Mouse (Mus musculus): ENCODE data around the gene Tap2.

The Tap2 gene

DNA sequence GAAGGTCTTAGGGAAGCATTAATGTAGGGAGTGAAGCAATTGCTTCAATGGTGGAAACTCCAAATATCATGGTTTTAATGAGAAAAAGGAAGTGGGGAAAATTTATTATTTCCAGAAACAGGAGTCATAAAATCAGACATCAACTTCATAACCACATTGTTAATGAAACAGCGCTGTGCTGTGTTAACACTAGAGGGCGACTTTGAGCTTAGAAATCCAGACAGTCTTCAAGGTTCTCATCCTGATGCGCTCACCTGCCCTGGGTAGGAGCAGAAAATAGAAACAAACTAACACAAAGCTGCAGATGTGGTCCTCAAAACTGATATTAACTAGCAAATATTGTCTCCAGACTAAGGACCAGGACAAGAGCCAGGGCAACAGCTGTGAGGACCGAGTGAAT is 46.6 kb downstream of the Tap2 start:
- DNase-seq (ENCODE audit: low spot score) = no peak

DNA sequence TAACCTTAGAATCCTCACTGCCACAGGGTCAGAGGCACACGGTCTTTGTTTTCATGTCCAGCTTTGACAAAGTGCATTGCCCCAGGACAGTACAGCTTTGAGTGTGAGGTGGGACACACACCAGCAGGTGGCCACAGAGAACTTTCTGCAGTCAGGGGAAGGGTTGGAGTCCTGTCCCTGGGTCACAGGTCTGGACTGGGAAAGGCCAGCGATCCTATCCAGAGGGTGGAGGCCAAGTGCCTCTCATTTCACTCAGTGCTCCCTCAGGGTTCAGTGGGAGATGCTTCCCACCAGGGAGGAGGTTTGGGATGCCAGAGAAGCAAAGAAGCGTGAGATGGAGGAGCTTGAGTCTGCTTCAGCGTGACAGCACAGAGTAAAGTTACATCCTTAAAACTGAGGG is 48.3 kb downstream of the Tap2 start:
- DNase-seq (ENCODE audit: low spot score) = no peak

DNA sequence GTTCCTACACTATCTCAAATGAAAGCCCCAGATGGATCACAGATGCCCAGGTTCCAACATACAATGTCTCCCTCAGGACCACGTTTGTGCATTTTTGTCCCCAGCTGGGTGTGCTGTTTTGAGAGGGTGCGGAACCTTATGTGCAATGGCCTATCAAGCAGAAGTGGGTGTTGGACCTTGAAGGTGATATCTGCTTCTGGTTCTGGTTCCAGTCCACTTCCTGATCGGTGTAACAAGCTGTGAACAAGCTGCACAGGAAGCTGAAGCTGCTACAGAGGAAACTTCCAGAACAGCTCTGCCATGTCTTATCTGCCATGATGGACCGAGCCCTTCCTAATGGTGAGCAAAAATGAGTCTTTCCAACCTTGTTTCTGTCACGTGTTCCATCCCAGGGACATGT is 53.2 kb downstream of the Tap2 start:
- no peak for DNase-seq (ENCODE audit: low spot score)

DNA sequence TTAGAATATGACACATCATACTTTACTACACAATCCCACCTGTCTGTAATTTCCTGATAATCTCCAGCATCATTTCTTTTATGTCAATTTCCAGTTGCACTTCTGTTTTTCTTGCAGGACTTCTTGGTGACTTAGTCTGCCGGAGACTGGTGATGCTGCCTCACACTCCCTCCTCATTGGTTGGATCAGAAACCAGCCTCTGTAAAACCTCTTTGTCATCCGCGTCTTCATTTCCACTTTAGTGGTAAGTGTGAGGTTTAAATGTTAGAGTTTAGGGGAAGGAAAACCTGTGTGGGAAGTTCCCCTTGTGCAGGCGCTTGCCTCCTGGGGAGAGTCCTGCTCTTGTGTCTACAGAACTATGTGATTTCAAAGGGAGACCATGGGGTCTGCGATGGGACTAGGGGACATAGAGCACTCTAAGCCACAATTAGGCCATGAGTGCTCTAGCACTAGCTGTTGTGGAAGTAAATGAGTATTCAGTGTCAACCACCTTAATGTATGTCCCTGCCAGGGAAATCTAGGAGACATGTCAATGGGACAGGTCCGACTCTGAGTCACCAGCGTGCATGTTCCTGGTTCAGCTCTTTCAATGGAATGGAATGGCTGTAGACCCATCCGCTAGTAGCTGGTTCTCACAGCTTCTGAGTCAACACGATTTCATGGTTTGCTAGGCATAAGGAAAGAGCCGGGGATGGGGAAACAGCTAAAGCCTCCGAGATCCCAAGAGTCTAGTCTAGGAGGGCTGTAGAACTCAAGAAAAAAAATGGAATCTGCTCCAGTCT is 54.5 kb downstream of the Tap2 start, which contains the start of gene H2-Ab1:
TSS of gene H2-Ab1 (plus strand) at position 96 of the 782 bp plus-strand sequence.
- peak; percentile 88 for DNase-seq (ENCODE audit: low spot score)

DNA sequence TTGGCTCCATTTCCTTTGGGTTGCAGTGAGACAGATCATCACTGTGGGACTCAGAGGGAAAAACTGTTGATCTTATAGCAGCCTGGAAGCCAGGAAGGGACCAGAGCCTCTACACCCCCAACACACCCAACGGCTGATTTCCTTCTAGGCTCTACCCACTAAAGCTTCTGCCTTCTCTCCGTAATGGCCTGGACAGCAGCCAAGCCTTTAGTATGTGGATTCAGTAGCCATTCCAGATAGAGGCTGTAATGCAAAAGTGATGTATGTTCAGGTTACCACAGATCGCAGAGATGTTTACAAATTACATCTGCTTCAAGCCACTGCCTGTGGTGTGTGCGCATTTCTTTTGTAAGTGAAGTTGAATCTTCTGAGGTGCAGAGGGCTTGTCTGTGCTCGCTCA is 57.2 kb downstream of the Tap2 start:
- no peak for DNase-seq (ENCODE audit: low spot score)

DNA sequence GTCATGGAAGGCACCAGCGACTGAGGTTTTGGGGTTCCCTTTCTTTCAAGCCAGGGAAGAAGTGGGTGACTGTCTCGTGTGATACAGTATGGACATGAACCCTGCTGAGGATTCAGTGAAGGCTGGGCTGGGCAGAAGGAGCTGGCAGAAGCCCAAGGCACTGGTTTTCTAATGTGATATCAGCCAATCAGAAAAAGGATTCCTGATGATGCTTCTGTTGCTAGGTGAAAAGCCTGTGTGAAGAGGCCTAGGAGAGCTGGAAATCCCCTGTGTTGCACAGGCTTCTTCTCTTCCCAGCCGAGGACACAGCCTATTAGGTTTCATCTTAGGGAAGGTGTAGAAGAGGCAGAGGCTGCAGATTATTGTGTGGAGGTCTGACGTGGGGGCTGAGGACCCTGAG is 58.2 kb downstream of the Tap2 start:
- peak; percentile 86 for DNase-seq (ENCODE audit: low spot score)

DNA sequence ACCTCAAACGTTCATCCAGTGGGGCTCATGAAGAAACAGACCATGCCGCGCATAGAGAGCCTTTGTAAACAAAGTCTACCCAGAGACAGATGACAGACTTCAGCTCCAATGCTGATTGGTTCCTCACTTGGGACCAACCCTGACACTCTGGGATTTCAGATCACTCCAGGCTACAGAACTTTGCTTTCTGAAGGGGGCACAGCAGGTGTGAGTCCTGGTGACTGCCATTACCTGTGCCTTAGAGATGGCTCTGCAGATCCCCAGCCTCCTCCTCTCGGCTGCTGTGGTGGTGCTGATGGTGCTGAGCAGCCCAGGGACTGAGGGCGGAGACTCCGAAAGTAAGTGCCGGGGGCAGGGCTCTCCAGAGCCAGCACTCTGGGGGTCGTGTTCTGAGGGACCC is 59.7 kb downstream of the Tap2 start:
- DNase-seq (ENCODE audit: low spot score) = peak; percentile 74

DNA sequence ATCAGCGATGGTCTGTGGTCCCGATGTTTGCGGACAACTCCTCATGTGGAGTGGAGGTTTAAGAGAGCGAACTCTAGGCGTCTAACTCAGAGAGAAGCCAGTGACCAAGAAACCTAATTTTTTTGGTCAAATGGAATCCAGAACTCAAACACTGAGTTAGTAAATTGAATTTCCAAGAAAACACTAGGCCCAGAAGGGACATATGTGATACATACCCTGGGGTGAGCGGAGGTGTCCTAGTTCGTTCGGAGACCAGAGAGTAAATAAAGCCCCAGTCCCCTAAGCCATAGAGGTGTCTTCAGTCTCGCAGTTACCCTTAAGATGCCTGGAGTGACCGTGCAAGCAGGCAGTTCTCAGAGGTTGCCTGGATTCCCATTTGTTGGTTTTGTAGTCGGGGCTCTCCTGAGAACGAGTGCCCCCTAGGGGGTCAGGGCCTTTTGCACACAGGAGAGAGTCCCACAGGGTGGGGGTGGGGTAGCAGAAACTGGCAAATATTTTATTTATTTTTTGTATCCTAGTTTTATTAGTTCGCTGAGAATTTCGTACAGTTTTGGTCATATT is 60.6 kb downstream of the Tap2 start:
- no peak for DNase-seq (ENCODE audit: low spot score)

DNA sequence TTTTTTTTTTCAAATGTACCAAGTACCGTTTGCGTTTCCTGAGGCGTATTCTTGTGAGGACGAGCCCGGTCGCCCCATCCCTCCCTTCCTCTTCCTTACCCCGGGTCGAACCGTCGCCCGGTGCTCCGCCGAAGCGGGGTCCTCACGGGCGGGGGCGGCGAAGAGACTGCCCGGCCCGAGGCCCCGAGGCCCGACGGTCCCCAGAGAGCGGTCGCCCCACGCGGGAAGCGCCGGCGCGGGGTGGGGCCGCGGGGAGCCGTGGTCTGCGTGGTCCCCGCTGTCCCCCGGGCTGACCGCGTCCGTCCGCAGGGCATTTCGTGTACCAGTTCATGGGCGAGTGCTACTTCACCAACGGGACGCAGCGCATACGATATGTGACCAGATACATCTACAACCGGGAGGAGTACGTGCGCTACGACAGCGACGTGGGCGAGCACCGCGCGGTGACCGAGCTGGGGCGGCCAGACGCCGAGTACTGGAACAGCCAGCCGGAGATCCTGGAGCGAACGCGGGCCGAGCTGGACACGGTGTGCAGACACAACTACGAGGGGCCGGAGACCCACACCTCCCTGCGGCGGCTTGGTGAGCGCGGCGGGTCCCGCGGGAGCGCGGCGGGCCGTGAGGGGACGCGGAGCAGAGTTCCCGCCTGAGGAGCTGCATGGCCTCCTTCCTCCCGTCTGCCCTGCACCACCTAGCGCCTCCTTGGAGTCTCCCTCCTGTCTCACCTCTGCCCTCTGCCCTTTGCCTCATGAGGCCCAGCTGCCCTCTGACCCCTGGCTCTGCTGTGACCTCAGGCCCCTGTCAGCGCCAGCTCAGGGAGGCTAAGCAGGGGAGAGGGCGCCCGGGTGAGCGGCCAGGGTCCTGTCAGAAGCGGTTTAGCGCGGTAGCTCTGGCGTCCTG is 61.4 kb downstream of the Tap2 start:
- DNase-seq (ENCODE audit: low spot score) = peak; percentile 49
